Mouse (Mus musculus): ENCODE data around the gene Egfl6. TPM values are rescaled to one million over a fixed set of nuclear protein-coding genes. Genes with fewer than 3 reads are reported as not detected.

Gene Egfl6
- polyA plus RNA-seq, 1 experiment: 0.30 TPM

- H3K4me3 ChIP-seq (ENCODE audit: low read depth, low read length): no peak overlapping the region
- no peak overlapping the region for H3K9ac ChIP-seq (ENCODE audit: low read depth, poor library complexity, severe bottlenecking)
- H3K27ac ChIP-seq (ENCODE audit: insufficient read depth, low read length): no peak overlapping the region
- no peaks in the 10 kb centered on the region for H3K27me3 ChIP-seq (ENCODE audit: control insufficient read depth, insufficient read depth, low read length, poor library complexity, severe bottlenecking)
- H3K36me3 ChIP-seq (ENCODE audit: control insufficient read depth, insufficient read depth, low read length, poor library complexity, severe bottlenecking): no peaks in the 10 kb centered on the region
- TF ChIP-seq EP300 (IDR thresholded peaks at IDR 0.05; ENCODE audit: insufficient read depth, low read depth, low read length) (no peak), POLR2A (IDR thresholded peaks at IDR 0.05; ENCODE audit: insufficient read depth, low read length) (no peak), CTCF (IDR thresholded peaks at IDR 0.05; ENCODE audit: low read depth, low read length) (no peak)
- H3K9me3 ChIP-seq (replicated peaks; ENCODE audit: control insufficient read depth, insufficient read depth, low read length, poor library complexity, severe bottlenecking): no peaks in the 10 kb centered on the region
- H3K4me1 ChIP-seq (ENCODE audit: control insufficient read depth, insufficient read depth, low read length): no peaks in the 10 kb centered on the region
These were observed 20.6 kb downstream of the Egfl6 start for GRCm38 (mm10) chrX:166564900-166565299.

- H3K9ac ChIP-seq (ENCODE audit: low read depth, poor library complexity, severe bottlenecking): no peak overlapping the region
- no peak for TF ChIP-seq CTCF (IDR thresholded peaks at IDR 0.05; ENCODE audit: low read depth, low read length)
- no peak for TF ChIP-seq POLR2A (IDR thresholded peaks at IDR 0.05; ENCODE audit: insufficient read depth, low read length)
- no peak for TF ChIP-seq EP300 (IDR thresholded peaks at IDR 0.05; ENCODE audit: insufficient read depth, low read depth, low read length)
- no peak overlapping the region for H3K27ac ChIP-seq (ENCODE audit: insufficient read depth, low read length)
- H3K4me3 ChIP-seq (ENCODE audit: low read depth, low read length): no peak overlapping the region
- H3K9me3 ChIP-seq (replicated peaks; ENCODE audit: control insufficient read depth, insufficient read depth, low read length, poor library complexity, severe bottlenecking): no peaks in the 10 kb centered on the region
- H3K36me3 ChIP-seq (ENCODE audit: control insufficient read depth, insufficient read depth, low read length, poor library complexity, severe bottlenecking): no peaks in the 10 kb centered on the region
- H3K27me3 ChIP-seq (ENCODE audit: control insufficient read depth, insufficient read depth, low read length, poor library complexity, severe bottlenecking): no peaks in the 10 kb centered on the region
- H3K4me1 ChIP-seq (ENCODE audit: control insufficient read depth, insufficient read depth, low read length): no peaks in the 10 kb centered on the region
These were observed 26.2 kb downstream of the Egfl6 start for GRCm38 (mm10) chrX:166559333-166559732.

- Histone ChIP-seq H3K4me1 (ENCODE audit: control insufficient read depth, insufficient read depth, low read length) (no peaks in the 10 kb centered on the region), H3K9ac (ENCODE audit: low read depth, poor library complexity, severe bottlenecking) (no peak overlapping the region), H3K4me3 (ENCODE audit: low read depth, low read length) (no peak overlapping the region), H3K27me3 (ENCODE audit: control insufficient read depth, insufficient read depth, low read length, poor library complexity, severe bottlenecking) (no peaks in the 10 kb centered on the region), H3K27ac (ENCODE audit: insufficient read depth, low read length) (no peak overlapping the region), H3K9me3 (replicated peaks; ENCODE audit: control insufficient read depth, insufficient read depth, low read length, poor library complexity, severe bottlenecking) (no peaks in the 10 kb centered on the region), H3K36me3 (ENCODE audit: control insufficient read depth, insufficient read depth, low read length, poor library complexity, severe bottlenecking) (no peaks in the 10 kb centered on the region)
- TF ChIP-seq CTCF (IDR thresholded peaks at IDR 0.05; ENCODE audit: low read depth, low read length) (no peak), POLR2A (IDR thresholded peaks at IDR 0.05; ENCODE audit: insufficient read depth, low read length) (no peak), EP300 (IDR thresholded peaks at IDR 0.05; ENCODE audit: insufficient read depth, low read depth, low read length) (no peak)
These were observed 33.2 kb downstream of the Egfl6 start for GRCm38 (mm10) chrX:166552355-166552754.

GRCm38 (mm10) chrX:166546495-166546894, 39.0 kb downstream of the Egfl6 start:
- H3K9me3 ChIP-seq (replicated peaks; ENCODE audit: control insufficient read depth, insufficient read depth, low read length, poor library complexity, severe bottlenecking): no peaks in the 10 kb centered on the region
- H3K27ac ChIP-seq (ENCODE audit: insufficient read depth, low read length): no peak overlapping the region
- no peaks in the 10 kb centered on the region for H3K36me3 ChIP-seq (ENCODE audit: control insufficient read depth, insufficient read depth, low read length, poor library complexity, severe bottlenecking)
- no peaks in the 10 kb centered on the region for H3K4me1 ChIP-seq (ENCODE audit: control insufficient read depth, insufficient read depth, low read length)
- H3K9ac ChIP-seq (ENCODE audit: low read depth, poor library complexity, severe bottlenecking): no peak overlapping the region
- H3K27me3 ChIP-seq (ENCODE audit: control insufficient read depth, insufficient read depth, low read length, poor library complexity, severe bottlenecking): no peaks in the 10 kb centered on the region
- TF ChIP-seq EP300 (IDR thresholded peaks at IDR 0.05; ENCODE audit: insufficient read depth, low read depth, low read length): no peak
- no peak for TF ChIP-seq CTCF (IDR thresholded peaks at IDR 0.05; ENCODE audit: low read depth, low read length)
- no peak for TF ChIP-seq POLR2A (IDR thresholded peaks at IDR 0.05; ENCODE audit: insufficient read depth, low read length)
- no peak overlapping the region for H3K4me3 ChIP-seq (ENCODE audit: low read depth, low read length)

- H3K27me3 ChIP-seq (ENCODE audit: control insufficient read depth, insufficient read depth, low read length, poor library complexity, severe bottlenecking): no peaks in the 10 kb centered on the region
- no peaks in the 10 kb centered on the region for H3K36me3 ChIP-seq (ENCODE audit: control insufficient read depth, insufficient read depth, low read length, poor library complexity, severe bottlenecking)
- H3K27ac ChIP-seq (ENCODE audit: insufficient read depth, low read length): no peak overlapping the region
- no peaks in the 10 kb centered on the region for H3K4me1 ChIP-seq (ENCODE audit: control insufficient read depth, insufficient read depth, low read length)
- H3K4me3 ChIP-seq (ENCODE audit: low read depth, low read length): no peak overlapping the region
- no peak overlapping the region for H3K9ac ChIP-seq (ENCODE audit: low read depth, poor library complexity, severe bottlenecking)
- TF ChIP-seq EP300 (IDR thresholded peaks at IDR 0.05; ENCODE audit: insufficient read depth, low read depth, low read length): no peak
- no peak for TF ChIP-seq POLR2A (IDR thresholded peaks at IDR 0.05; ENCODE audit: insufficient read depth, low read length)
- TF ChIP-seq CTCF (IDR thresholded peaks at IDR 0.05; ENCODE audit: low read depth, low read length): no peak
- no peaks in the 10 kb centered on the region for H3K9me3 ChIP-seq (replicated peaks; ENCODE audit: control insufficient read depth, insufficient read depth, low read length, poor library complexity, severe bottlenecking)
These were observed 50.4 kb downstream of the Egfl6 start for GRCm38 (mm10) chrX:166535138-166535537.

GRCm38 (mm10) chrX:166533432-166533831, 52.1 kb downstream of the Egfl6 start:
- Histone ChIP-seq H3K4me3 (ENCODE audit: low read depth, low read length) (no peak overlapping the region), H3K9ac (ENCODE audit: low read depth, poor library complexity, severe bottlenecking) (no peak overlapping the region), H3K4me1 (ENCODE audit: control insufficient read depth, insufficient read depth, low read length) (peaks cover 2% of the 10 kb centered on the region), H3K36me3 (ENCODE audit: control insufficient read depth, insufficient read depth, low read length, poor library complexity, severe bottlenecking) (no peaks in the 10 kb centered on the region), H3K9me3 (replicated peaks; ENCODE audit: control insufficient read depth, insufficient read depth, low read length, poor library complexity, severe bottlenecking) (no peaks in the 10 kb centered on the region), H3K27me3 (ENCODE audit: control insufficient read depth, insufficient read depth, low read length, poor library complexity, severe bottlenecking) (no peaks in the 10 kb centered on the region), H3K27ac (ENCODE audit: insufficient read depth, low read length) (no peak overlapping the region)
- no peak for TF ChIP-seq EP300 (IDR thresholded peaks at IDR 0.05; ENCODE audit: insufficient read depth, low read depth, low read length)
- no peak for TF ChIP-seq POLR2A (IDR thresholded peaks at IDR 0.05; ENCODE audit: insufficient read depth, low read length)
- no peak for TF ChIP-seq CTCF (IDR thresholded peaks at IDR 0.05; ENCODE audit: low read depth, low read length)

Measured in ES-Bruce4 (cell line).